Mouse (Mus musculus) left cerebral cortex, postnatal 14 days (tissue): ENCODE data around the gene Pla2g16. TPM values are rescaled to one million over a fixed set of nuclear protein-coding genes. Genes with fewer than 3 reads are reported as not detected.

Source experiments
- DNase-seq, 2 experiments: peaks; one replicate each; pipeline ENCODE4 v3.0.0; 2021 to 2022; ENCODE audit warnings: low spot score in 2 of 2, mixed read lengths in 1 of 2
- intact Hi-C: fragments of 180-260 bp; cut with DNase I; formaldehyde crosslinking; loops from one replicate; pipeline ENCODE4 v1.15.1; 2025
- total RNA-seq, 2 experiments: library from RNA; stranded (reverse); gene quantifications; 2 replicates each; pipeline ENCODE4 v1.2.3; 2021

Gene Pla2g16
- total RNA-seq, 2 experiments from 2014 or later: 14.1 TPM

DNA sequence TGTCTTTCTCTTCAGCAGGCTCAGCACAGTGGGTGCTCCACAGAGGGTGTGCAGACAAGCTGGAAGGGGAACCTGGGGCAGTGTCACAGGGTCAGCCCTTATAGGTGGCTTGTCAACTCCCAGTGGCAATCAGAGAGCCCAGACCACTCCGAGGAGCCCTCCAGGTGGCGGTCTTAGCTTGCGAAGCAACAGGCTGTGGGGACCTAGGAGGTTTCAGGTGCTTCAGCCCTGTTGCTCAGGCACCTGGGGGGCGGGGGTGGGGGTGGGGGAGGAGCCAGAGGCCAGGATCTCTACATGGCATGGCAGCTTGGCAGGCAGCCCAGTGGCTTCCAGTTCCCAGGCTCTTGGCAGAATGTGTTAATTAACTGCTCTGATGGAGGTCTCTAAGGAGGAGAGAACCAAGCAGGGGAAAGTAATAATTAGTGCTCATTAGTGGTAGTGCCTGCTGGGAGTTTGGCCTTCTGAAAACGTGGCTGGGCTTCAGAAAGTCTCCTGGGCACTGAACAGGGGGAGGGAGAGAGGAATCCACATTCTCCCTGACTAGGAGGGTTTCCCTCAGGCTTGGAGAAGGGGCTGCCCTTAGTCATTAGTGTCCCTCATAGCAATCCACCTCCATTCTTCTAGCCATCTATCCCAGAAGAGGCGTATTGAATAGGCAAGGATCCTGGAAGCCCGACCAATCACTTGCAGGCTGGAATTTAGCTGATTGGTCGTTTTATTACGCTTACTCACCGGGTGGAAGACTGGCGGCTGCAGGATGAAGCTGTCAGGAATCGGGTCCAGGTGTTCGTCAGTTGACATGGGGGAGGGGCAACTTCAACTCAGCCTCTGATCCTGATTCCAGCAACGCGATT is 48.9 kb downstream of the Pla2g16 start:
- intact Hi-C loops: no loop called here
- DNase-seq: peak; percentile 68 to 78

DNA sequence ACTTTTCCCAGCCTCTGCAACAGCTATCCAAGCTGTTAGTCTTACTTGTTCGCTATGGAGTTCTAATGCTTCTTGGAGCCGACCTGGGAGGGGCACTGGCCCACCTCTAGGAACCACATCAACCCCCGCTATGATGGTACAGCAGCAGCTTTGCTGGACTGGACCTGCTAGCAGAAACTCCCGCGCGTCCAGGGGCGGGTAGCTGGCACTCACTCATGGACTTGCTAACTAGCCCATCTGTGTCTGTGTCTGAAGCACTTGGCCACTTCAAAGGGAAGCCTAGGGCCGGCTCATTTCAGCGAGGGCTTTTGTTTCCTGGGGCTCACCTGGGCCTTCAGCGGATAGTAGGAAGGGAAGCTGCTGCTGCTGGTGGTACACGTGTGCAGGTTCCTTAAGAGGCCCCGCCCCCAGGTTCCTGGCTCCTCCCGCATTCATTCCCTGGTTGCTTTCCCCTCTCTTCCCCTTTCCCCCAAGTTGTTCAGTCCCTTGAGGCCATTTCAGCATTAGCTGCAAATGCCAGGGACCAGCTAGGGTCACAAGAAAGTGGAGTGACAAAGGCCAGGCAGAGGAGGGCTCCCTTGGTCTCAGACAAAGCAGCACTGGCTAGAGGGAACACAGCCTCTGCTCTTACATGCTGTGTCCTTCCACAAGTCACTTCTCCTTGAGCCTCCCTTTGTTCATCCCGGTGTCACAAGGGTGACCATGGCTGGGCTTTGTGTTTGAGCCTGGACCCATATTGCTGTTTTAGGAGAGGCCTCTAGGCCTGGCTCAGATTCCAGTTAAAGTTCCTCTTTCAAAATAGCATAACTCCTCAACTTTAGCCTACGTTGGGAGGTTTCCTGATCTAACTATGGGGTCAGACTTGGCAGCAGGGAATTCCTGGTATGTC is 49.8 kb downstream of the Pla2g16 start, which contains the start of gene Lgals12:
Gene Lgals12, minus strand, starts transcription at position 393 of the 889 bp plus-strand sequence.
- DNase-seq: peak; percentile 46 to 49
- intact Hi-C loops: no loop called here

DNA sequence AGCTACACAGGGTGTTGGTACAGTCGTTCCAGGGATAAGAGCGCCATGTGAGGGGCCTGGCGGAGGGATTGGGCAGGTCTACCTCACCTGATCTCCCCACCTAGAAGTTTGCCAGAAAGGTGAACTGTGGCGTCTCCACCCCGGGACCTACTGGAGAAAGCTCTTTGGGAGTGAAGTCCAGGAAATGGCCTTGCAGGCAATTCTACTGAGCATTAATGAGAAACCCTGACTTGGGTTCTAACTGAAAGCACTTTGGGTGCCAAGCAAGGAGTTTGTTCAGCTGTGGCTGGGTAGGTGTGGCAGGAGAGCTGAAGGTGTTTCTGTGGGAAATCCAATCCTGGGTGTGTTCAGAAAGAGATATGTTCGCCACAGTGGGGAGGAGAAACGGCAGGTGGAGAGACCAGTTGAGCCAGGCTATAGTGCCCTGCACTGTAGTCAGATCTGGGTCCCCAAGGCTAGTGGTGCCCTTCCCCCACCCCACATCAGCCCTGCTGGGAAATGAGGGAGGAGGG is 50.5 kb downstream of the Pla2g16 start:
- intact Hi-C loops: no loop called here
- no peak for DNase-seq

DNA sequence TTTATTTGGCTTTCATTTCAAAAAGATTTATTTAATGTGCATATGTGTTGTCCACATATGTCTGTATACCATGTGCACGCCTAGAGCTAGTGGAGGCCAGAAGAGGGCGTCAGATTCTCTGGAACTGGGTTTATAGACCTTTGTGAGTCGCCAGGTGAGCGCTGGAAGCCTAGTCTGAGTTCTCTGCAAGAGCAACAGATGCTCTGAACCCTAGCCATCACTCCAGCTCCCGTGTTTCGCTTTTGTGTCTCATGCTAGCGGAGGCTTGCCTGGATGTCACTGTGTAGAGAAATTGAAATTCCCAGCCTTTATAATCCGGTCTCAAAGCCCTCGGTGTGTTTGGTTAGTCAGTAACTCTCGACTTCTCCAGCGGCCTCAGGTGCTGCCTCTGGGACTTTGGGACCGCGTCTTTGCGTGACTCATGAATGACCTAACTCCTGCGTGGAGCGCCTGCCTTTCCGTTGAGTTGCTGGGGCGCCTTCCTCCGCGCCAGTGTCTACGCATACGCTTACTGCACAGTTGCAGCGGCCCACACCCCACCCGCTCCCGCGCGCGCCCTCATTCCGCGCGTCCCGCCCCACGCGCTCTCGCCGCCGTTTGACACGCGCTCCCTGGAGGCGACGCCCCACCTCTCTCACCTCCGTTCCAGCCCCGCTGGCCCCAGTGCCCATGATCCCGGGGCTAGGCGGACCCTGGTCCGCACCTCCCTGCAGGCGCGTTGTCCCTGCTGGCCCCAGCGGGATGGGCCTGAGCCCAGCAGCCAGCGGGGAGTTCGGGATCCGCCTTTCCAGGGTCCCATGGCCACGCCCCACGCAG is 54.9 kb downstream of the Pla2g16 start, which contains the start of gene Hrasls5:
Gene Hrasls5, plus strand, starts transcription at position 600 of the 816 bp plus-strand sequence.
- DNase-seq: peak; percentile 60 to 71
- intact Hi-C loops: no loop called here

DNA sequence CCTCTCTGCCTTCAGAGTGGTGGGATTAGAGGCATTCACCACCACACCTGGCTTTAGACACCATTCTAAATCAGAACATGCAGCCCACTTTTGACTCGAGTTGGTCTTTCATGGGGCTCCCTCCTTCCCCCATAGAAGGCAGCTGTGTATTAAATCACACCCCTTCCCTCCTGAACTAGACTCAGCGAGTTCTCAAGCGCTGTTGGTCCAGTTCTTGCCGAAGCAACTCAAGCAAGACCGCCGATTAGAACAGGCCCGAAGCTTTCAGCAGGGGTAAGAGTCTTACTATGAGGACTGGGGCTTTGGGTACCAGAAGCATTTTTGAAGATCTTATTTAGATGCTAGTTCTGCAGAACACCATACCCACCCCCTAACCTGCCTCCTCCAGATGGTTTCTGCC is 55.9 kb downstream of the Pla2g16 start:
- no peak for DNase-seq
- intact Hi-C loops: no loop called here

DNA sequence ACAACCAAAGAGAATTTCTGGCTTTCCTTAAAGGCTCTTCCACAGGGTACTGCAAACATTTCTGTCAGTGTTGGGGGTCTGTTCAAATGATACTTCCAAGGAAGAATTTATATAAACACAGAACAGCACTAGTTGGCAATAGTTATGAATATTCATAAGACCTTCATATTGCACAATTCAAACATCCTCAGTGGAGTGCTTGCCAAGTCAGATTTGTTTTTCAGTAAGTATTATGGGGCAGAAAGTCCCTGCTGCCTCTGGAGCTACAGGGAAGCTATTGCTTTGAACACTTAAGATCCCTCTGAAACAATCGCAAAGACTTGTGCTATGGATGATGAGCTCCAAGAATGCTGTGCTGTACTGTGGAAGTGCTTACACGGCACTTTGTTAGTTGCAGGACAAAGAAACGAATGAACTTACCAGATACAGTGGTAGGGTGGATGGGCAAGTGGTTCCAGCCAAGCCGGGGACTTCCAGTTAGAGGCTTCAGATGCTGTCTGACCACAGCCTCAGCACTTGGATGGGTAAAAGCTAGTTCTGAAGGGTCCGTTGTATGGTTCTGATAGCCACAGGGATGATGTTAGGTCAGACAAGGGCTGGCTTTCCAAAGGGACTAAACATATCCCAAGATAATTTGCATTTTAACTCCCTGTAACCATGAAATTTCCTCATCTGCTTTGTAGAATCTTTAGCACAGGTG is 59.1 kb downstream of the Pla2g16 start:
- DNase-seq: no peak
- intact Hi-C loops: loop anchor here (2.0 kb wide), 1 partner anchor 86 kb away; no protein-coding TSS in a partner anchor

DNA sequence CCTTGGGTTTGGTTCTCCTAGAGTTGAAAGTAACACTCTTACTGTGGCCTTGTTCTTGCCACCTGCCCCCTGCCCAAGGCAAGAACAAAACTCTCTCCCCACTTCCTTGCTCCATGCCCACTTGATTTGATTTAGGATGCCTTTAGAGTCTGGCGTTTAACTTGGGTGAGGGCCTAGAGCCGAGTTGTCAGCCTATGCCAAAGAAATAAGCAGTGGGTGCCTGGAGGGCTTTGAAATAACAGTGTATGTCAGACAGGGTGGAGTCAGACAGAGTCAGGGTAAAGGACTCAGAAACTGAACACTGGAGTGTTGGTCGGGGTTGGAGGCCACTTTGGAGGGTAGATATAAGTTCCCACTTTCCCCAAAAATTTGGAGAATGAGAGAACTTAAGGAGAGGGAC is 59.8 kb downstream of the Pla2g16 start:
- intact Hi-C loops: loop anchor here (2.0 kb wide), 1 partner anchor 86 kb away; no protein-coding TSS in a partner anchor

DNA sequence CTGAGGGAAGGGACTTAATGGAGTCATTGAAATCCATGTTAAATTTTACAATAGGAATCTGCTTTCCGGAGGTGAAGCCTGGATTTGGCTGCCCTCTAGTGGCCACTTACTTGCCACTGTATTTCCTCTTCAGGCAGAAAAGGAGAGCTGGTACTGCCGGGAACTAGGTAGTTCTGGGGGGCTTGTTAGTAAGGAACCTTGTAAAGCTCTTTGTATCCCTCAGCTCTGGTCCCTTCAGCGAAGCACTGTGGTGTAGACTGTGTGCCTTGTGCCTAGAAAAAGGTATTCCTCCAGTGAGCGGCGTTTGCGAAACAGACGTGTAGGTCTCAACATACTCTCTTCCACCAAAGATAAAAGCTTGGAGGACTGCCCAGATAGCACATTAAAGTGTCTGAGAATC is 60.4 kb downstream of the Pla2g16 start:
- intact Hi-C loops: loop anchor here (2.0 kb wide), 1 partner anchor 87 kb away; no protein-coding TSS in a partner anchor
- peak; percentile 72 to 80 for DNase-seq

More for the DNA sequence above, 59.8 kb downstream of the Pla2g16 start:
- no peak for DNase-seq

DNA sequence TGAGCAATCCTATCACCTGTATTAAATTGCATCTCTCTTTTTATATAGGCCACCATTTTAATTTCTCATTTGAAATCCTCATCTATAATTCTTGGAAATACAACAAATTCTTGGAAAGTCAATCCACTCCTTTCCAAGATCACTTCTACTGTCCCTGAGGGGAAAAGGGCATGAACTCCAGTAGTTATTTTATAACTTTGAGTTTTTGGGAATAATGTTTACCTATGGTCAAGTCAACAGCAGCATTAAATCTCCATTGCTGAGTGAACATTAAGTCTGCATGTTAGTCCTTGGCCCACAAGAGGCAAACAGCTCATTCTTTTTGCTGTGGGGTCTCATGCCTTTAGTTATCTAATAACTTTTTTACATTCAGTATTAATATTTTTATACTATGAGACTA is 75.8 kb downstream of the Pla2g16 start:
- intact Hi-C loops: no loop called here
- no peak for DNase-seq

DNA sequence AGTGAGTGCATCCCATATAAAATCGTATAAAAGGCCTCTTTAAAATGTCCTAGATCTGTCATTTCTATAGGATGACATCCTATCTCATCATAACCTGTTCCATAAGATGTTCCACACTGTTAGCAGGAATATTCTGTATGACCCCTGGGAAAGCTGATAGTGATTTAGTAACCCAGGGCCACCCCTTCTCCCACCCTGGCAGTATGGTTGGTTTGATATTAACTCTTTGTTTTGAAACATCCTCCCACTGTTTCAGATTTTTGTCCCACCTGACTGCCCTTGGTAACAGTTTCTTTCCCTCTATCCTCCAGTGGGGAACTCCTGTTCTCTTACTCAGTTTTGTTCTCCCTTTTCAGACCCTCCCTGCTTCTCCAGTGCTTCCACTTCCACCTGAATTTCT is 76.5 kb downstream of the Pla2g16 start:
- no peak for DNase-seq
- intact Hi-C loops: no loop called here

Other genes starting within 250 kb of the Pla2g16 start
- 100 to 1,000 TPM; 136 to 140 TPM for gene Mark2, start 215.6 kb upstream of the Pla2g16 start, total RNA-seq
- gene Spindoc, start 174.5 kb upstream of the Pla2g16 start, total RNA-seq: 10 to 100 TPM; 30.5 to 36.2 TPM
- 10 to 100 TPM; 42.5 to 44.5 TPM for gene 2700081O15Rik, start 139.8 kb upstream of the Pla2g16 start, total RNA-seq
- 100 to 1,000 TPM; 936 to 943 TPM for gene Rtn3, start 74.2 kb upstream of the Pla2g16 start, total RNA-seq
- 10 to 100 TPM; 19.6 to 21.1 TPM for gene Atl3, start 63.4 kb upstream of the Pla2g16 start, total RNA-seq
- gene Lgals12, start 49.7 kb downstream of the Pla2g16 start, total RNA-seq: under 1 TPM; 0.40 to 0.55 TPM
- gene Hrasls5, start 55.1 kb downstream of the Pla2g16 start, total RNA-seq: not detected
- not detected for gene Slc22a19, start 153.9 kb downstream of the Pla2g16 start, total RNA-seq
- not detected for gene Slc22a26, start 245.2 kb downstream of the Pla2g16 start, total RNA-seq